Mouse (Mus musculus) stomach, postnatal 0 days (tissue): ENCODE data around the gene Gm9195. TPM values are rescaled to one million over a fixed set of nuclear protein-coding genes. Genes with fewer than 3 reads are reported as not detected.

Experiments
- ATAC-seq: fragments of 200-750 bp; cut with Nextera tagmentation; 2 replicates; pipeline ENCODE4 v1.8.0; 2017; ENCODE audit not compliant: low FRiP score, low TSS enrichment
- DNase-seq: peaks from one replicate; pipeline ENCODE4 v3.0.0-alpha.2; 2016; ENCODE audit warnings: low spot score
- H3K27ac ChIP-seq: fragments of 300-500 bp; sonication (generic); replicated peaks from 2 replicates; pipeline ENCODE4 v1.5.1; 2014; ENCODE audit warnings: mild to moderate bottlenecking, control low read depth
- H3K27me3 ChIP-seq: fragments of 300-500 bp; sonication (generic); 2 replicates; pipeline ENCODE4 v1.6.1; 2014; ENCODE audit warnings: low read length; ENCODE audit not compliant: control insufficient read depth, insufficient read depth
- H3K36me3 ChIP-seq: fragments of 300-500 bp; sonication (generic); 2 replicates; pipeline ENCODE4 v1.6.1; 2014; ENCODE audit warnings: low read length, mixed read lengths; ENCODE audit not compliant: control insufficient read depth, insufficient read depth
- H3K4me1 ChIP-seq: fragments of 300-500 bp; sonication (generic); replicated peaks from 2 replicates; pipeline ENCODE4 v1.6.1; 2014; ENCODE audit warnings: antibody characterized with exemption; ENCODE audit not compliant: control insufficient read depth, insufficient read depth
- H3K4me2 ChIP-seq: fragments of 300-500 bp; sonication (generic); replicated peaks from 2 replicates; pipeline ENCODE4 v1.6.1; 2014; ENCODE audit warnings: low read depth, mild to moderate bottlenecking, control low read depth, moderate library complexity
- H3K4me3 ChIP-seq: fragments of 300-500 bp; sonication (generic); 2 replicates; pipeline ENCODE4 v1.5.1; 2014; ENCODE audit warnings: low read depth, low read length, control low read depth
- H3K9ac ChIP-seq: fragments of 300-500 bp; sonication (generic); 2 replicates; pipeline ENCODE4 v1.6.1; 2014; ENCODE audit warnings: mild to moderate bottlenecking, low read length, control low read depth, mixed read lengths
- H3K9me3 ChIP-seq: fragments of 300-500 bp; sonication (generic); 2 replicates; pipeline ENCODE4 v1.6.1; 2016; ENCODE audit warnings: low read length; ENCODE audit not compliant: control insufficient read depth
- CTCF ChIP-seq: IDR thresholded peaks from 2 replicates; pipeline ENCODE4 v1.5.1; 2016; ENCODE audit warnings: antibody characterized with exemption, low read depth, mild to moderate bottlenecking, moderate library complexity
- EP300 ChIP-seq: optimal IDR thresholded peaks from 2 replicates; pipeline ENCODE3; 2016; ENCODE audit warnings: antibody characterized with exemption
- WGBS: fragments of 180-500 bp; shearing (Covaris S2); extraction: QIAGEN DNeasy Blood & Tissue Kit; methylation state at CpG from one replicate; pipeline ENCODE4 v1.1.7; 2014; 5-methylcytosine and 5-hydroxymethylcytosine counted together
- polyA plus RNA-seq: library from polyadenylated mRNA; unstranded; fragments of >200 nt; fragmentation: Nextera tagmentation; extraction: Ambion mirVana; gene quantifications from 2 replicates; pipeline ENCODE4 v1.2.1, GENCODE M21; 2015

Gm9195 gene
- polyA plus RNA-seq, 1 experiment from 2014 or later = not detected

DNA sequence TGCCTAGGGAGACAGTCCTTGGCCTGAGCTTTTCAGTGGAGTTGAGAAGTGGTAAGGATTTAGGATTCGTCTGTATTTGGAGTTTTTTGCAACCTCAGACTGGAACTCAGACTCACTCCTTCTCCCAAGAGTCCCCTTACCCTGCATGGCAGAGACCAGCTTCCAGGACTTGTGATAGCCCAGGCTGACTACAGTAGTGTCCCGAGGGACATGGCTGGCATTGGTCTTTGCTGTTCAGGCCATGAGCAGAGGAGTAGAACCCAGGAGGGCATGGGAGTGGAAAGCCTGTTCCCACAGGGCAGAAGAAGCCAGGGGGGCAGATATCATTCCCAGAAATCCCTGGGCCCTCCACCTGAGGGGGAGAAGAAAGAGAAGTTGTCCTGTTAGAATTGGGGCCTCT is 31.3 kb downstream of the Gm9195 start:
- no peaks in the 10 kb centered on the region for H3K9me3 ChIP-seq
- no peak overlapping the region for H3K4me3 ChIP-seq
- DNase-seq (no peak), ATAC-seq (no peak)
- no peak overlapping the region for H3K9ac ChIP-seq
- WGBS = 78% methylated on average over 2 of the region's 2 CpGs
- no peak for TF ChIP-seq CTCF
- no peak for TF ChIP-seq EP300
- no peak overlapping the region for H3K27ac ChIP-seq
- H3K4me1 ChIP-seq = no peaks in the 10 kb centered on the region
- no peak overlapping the region for H3K4me2 ChIP-seq
- H3K27me3 ChIP-seq = no peaks in the 10 kb centered on the region
- no peaks in the 10 kb centered on the region for H3K36me3 ChIP-seq

DNA sequence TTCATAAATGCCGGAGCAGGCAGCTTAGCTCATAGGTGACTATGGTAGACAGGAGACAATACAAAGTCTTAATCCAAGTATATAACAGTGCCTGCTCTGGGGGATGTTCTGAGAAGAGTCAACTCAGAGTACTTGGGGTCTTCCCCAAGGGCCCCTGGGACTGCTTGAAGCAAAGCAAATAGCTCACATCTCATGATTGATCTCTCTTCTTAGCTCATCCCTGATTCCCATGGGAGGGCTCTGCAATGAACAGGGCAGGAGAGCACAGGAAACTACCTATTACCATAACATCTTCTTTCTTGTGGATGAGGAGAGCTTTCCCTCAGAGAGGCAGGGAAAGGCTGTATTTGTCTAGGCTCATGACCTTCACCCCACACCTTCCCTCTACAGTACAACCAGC is 32.7 kb downstream of the Gm9195 start:
- DNase-seq (no peak), ATAC-seq (no peak)
- 89% methylated on average over 1 of the region's 1 CpGs for WGBS
- TF ChIP-seq EP300 = no peak
- no peak for TF ChIP-seq CTCF
- Histone ChIP-seq H3K4me1 (no peaks in the 10 kb centered on the region), H3K9me3 (no peaks in the 10 kb centered on the region), H3K27ac (no peak overlapping the region), H3K27me3 (no peaks in the 10 kb centered on the region), H3K4me3 (no peak overlapping the region), H3K9ac (no peak overlapping the region), H3K4me2 (no peak overlapping the region), H3K36me3 (no peaks in the 10 kb centered on the region)

DNA sequence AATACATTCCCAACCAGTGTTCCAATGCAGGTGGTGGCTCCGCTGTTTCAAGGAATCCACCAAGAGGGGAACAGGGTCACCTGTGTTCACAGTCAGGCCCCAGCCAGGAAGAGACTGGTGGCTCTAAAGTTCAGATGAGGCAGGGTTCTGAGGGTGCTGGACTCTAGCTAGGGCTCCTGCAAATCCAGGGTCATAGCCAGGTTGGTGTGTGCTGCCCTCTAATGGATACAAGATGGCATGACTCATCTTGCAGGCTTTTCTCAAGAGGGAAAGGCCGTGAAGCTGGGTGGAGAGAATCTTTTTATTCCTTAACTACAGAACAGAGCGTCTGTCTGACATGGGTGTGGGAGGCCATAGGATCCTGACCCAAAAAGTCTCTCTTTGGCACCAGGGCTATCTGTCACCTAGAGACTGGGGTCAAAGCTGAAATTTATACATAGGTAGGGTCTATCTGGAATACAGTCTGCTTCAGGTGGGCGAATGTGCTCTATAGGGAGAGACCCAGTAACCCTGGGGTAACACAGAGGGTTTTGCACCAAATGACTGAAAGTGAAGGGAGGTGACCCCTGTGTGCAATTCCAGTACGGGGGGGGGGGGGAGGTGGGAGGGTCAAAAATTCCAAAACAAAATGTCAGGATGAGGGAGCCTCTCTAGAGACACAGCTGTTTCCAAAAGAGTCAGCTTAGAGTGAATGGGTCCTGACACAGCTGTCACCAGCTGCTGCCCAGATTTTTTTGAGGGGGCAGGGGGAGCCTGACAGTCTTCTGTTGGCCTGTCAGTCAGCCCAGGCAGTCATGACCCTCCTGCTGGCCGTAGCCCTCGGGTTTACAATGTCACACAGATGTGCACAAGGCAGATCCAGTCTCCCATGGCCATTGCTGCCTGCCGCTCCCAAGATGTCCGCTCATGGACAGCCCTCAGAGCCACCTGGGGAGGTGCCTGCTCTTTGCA is 44.2 kb downstream of the Gm9195 start:
- Histone ChIP-seq H3K4me3 (no peak overlapping the region), H3K27ac (no peak overlapping the region), H3K9ac (no peak overlapping the region), H3K4me1 (no peaks in the 10 kb centered on the region), H3K9me3 (no peaks in the 10 kb centered on the region), H3K36me3 (no peaks in the 10 kb centered on the region), H3K27me3 (no peaks in the 10 kb centered on the region), H3K4me2 (no peak overlapping the region)
- peak; percentile 21 for DNase-seq
- TF ChIP-seq EP300 (no peak), CTCF (peak; percentile 81)
- WGBS = 59% methylated on average over 9 of the region's 9 CpGs
- peak; percentile 30 for ATAC-seq

DNA sequence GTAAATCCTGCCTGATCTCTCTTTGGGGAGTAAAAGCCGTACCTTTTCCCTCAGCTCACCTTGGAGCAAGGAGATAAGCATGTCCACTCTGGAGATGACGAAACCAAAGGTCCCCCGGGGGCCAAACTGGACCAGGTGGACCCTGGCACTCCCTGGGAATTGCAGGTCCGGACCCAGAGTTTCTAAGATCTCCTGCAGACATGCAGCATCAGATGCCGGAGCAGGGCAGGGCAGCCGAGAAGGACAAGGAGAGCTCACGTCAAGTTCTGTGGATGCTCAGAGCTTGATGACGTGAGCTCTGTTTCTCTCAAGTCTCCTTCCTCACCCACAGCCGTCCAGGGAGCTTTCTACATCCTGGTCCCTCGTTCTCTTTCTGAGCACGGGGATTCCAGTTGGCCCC is 48.7 kb downstream of the Gm9195 start:
- H3K9ac ChIP-seq = no peak overlapping the region
- H3K9me3 ChIP-seq = no peaks in the 10 kb centered on the region
- H3K4me1 ChIP-seq = no peaks in the 10 kb centered on the region
- no peak overlapping the region for H3K4me3 ChIP-seq
- no peak overlapping the region for H3K4me2 ChIP-seq
- no peaks in the 10 kb centered on the region for H3K36me3 ChIP-seq
- 75% methylated on average over 11 of the region's 11 CpGs for WGBS
- ATAC-seq = no peak
- no peak overlapping the region for H3K27ac ChIP-seq
- no peaks in the 10 kb centered on the region for H3K27me3 ChIP-seq
- TF ChIP-seq EP300 = no peak
- TF ChIP-seq CTCF = no peak
- DNase-seq = no peak

DNA sequence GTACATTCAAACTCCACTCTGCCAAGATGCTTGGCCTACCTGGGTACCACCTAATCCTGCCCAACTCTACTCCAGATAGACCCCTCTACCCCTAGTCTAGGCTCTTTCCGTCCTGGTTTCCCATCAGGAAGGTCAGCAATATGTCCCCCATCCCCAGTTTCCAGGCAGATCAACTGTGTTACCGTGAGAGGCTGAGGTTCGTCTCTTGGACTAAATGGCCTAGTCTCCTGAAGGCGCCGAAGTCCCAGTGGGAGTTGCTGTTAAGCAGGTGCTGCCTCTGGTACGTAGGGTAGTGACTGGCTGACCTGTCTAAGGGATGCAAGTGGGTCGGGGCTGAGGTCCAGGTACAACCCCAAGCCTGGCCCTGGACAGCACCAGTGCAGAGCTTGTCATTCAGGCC is 50.7 kb downstream of the Gm9195 start:
- no peak overlapping the region for H3K4me2 ChIP-seq
- H3K27me3 ChIP-seq = no peaks in the 10 kb centered on the region
- H3K9me3 ChIP-seq = no peaks in the 10 kb centered on the region
- no peak overlapping the region for H3K27ac ChIP-seq
- H3K36me3 ChIP-seq = no peaks in the 10 kb centered on the region
- H3K4me1 ChIP-seq = no peaks in the 10 kb centered on the region
- DNase-seq = no peak
- ATAC-seq = no peak
- TF ChIP-seq EP300 = no peak
- no peak for TF ChIP-seq CTCF
- 82% methylated on average over 7 of the region's 7 CpGs for WGBS
- H3K4me3 ChIP-seq = no peak overlapping the region
- H3K9ac ChIP-seq = no peak overlapping the region

DNA sequence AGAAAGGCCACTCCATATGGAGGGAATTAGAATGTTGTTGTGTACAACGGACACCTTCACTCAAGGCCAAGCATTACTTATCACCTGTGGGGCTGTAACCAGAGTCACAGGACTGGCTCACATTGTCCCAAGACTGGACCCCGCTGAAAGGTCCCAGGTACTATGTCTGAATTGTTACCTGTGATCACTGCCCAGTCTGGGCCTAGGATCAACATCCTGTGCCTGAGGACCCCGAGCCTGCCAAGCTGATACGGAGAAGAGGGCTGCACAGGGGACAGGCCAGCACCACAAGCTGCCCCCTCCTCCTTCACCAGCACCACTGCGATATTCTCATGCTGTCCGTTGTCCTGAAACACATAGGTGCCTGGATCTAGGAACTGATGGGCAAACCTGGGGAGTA is 51.2 kb downstream of the Gm9195 start:
- H3K9ac ChIP-seq = no peak overlapping the region
- no peaks in the 10 kb centered on the region for H3K9me3 ChIP-seq
- H3K4me3 ChIP-seq = no peak overlapping the region
- no peak overlapping the region for H3K27ac ChIP-seq
- no peaks in the 10 kb centered on the region for H3K27me3 ChIP-seq
- no peak for ATAC-seq
- TF ChIP-seq EP300 (no peak), CTCF (no peak)
- no peaks in the 10 kb centered on the region for H3K4me1 ChIP-seq
- no peaks in the 10 kb centered on the region for H3K36me3 ChIP-seq
- no peak for DNase-seq
- no peak overlapping the region for H3K4me2 ChIP-seq
- 82% methylated on average over 6 of the region's 6 CpGs for WGBS
